Comparison of ENCODE assay signal across 8 mouse cellular contexts in genomic region chr2:156311841-156312291, GRCm38 (mm10). TPM values are rescaled to one million over a fixed set of nuclear protein-coding genes. Genes with fewer than 3 reads are reported as not detected.
A peak's percentile ranks its signal among the peaks of the same experiment; 100 is the strongest.
DNase-seq lines count a peak whose midpoint lies in the region; ATAC-seq and TF ChIP-seq lines count a peak whose summit lies in the region.

No protein-coding gene starts in this region.

- H3K4me3 ChIP-seq in embryonic facial prominence, embryonic 13.5 days = peak overlapping the region; percentile 94
- peak overlapping the region; percentile 65 for H3K4me3 ChIP-seq in kidney, adult 2 months (ENCODE audit: insufficient read depth, low read depth, low read length)
- peak overlapping the region; percentile 81 for H3K4me3 ChIP-seq in liver, adult 2 months (ENCODE audit: insufficient read depth, low read depth, low read length)
- H3K4me3 ChIP-seq in midbrain, embryonic 16.5 days (ENCODE audit: low read depth, low read length) = peak overlapping the region; percentile 93
- peak overlapping the region; percentile 95 for H3K4me3 ChIP-seq in stomach, postnatal 0 days (ENCODE audit: low read depth, low read length)

- peak overlapping the region; percentile 97 for H3K9ac ChIP-seq in embryonic facial prominence, embryonic 13.5 days
- H3K9ac ChIP-seq in liver, adult 2 months (ENCODE audit: low read depth, low read length) = peak overlapping the region; percentile 94
- peak overlapping the region; percentile 94 for H3K9ac ChIP-seq in midbrain, embryonic 16.5 days (ENCODE audit: low read depth, low read length)
- peak overlapping the region; percentile 96 for H3K9ac ChIP-seq in stomach, postnatal 0 days (ENCODE audit: low read length)

- DNase-seq in 416B (ENCODE audit: low read depth) = peak; percentile 65
- DNase-seq in adrenal gland, adult 18-20 months (ENCODE audit: low spot score in 2 of 2) = peak; percentile 68 to 71
- DNase-seq in heart, adult 8-10 months (ENCODE audit: low spot score) = peak; percentile 56
- DNase-seq in kidney, adult 2 months = peak; percentile 83
- peak; percentile 38 for DNase-seq in liver, adult 2 months (ENCODE audit: extremely low read depth, low read depth, low spot score)
- peak; percentile 77 for DNase-seq in stomach, postnatal 0 days (ENCODE audit: low spot score)

- H3K4me1 ChIP-seq in embryonic facial prominence, embryonic 13.5 days = peaks cover 11% of the 10 kb centered on the region
- H3K4me1 ChIP-seq in kidney, adult 2 months (ENCODE audit: control insufficient read depth, insufficient read depth, low read length) = peaks cover 9% of the 10 kb centered on the region; the same call in 1 of the 2 replicates
- H3K4me1 ChIP-seq in liver, adult 2 months (ENCODE audit: control insufficient read depth, insufficient read depth, low read length) = peaks cover 9% of the 10 kb centered on the region
- peaks cover 12% of the 10 kb centered on the region for H3K4me1 ChIP-seq in midbrain, embryonic 16.5 days (ENCODE audit: control insufficient read depth, insufficient read depth, low read length)
- H3K4me1 ChIP-seq in stomach, postnatal 0 days (replicated peaks; ENCODE audit: control insufficient read depth, insufficient read depth) = 0 out of 2 replicates have a peak, but pooled peaks cover 3% of the 10 kb centered on the region

- ATAC-seq in embryonic facial prominence, embryonic 13.5 days (ENCODE audit: insufficient number of reproducible peaks, insufficient read depth, low FRiP score, low TSS enrichment, low read depth) = 0 out of 2 replicates have a peak, but pooled peaks have one; percentile 18
- ATAC-seq in midbrain, embryonic 16.5 days = peak; percentile 46
- peak; percentile 77 for ATAC-seq in stomach, postnatal 0 days (ENCODE audit: low FRiP score, low TSS enrichment)

- TF ChIP-seq EP300 in stomach, postnatal 0 days (optimal IDR thresholded peaks at IDR 0.05) = no peak

- peak overlapping the region; percentile 83 for H3K4me2 ChIP-seq in embryonic facial prominence, embryonic 13.5 days
- peak overlapping the region; percentile 75 for H3K4me2 ChIP-seq in midbrain, embryonic 16.5 days (ENCODE audit: low read length)
- H3K4me2 ChIP-seq in stomach, postnatal 0 days (replicated peaks; ENCODE audit: low read depth) = peak overlapping the region; percentile 80

- H3K27me3 ChIP-seq in embryonic facial prominence, embryonic 13.5 days = no peaks in the 10 kb centered on the region
- H3K27me3 ChIP-seq in kidney, adult 2 months (replicated peaks; ENCODE audit: control insufficient read depth, insufficient read depth, low read length) = no peaks in the 10 kb centered on the region
- no peaks in the 10 kb centered on the region for H3K27me3 ChIP-seq in liver, adult 2 months (ENCODE audit: control insufficient read depth, insufficient read depth, low read length)
- H3K27me3 ChIP-seq in midbrain, embryonic 16.5 days (ENCODE audit: control insufficient read depth, insufficient read depth, low read depth, low read length) = no peaks in the 10 kb centered on the region
- H3K27me3 ChIP-seq in stomach, postnatal 0 days (ENCODE audit: control insufficient read depth, insufficient read depth, low read length) = no peaks in the 10 kb centered on the region

- no peaks in the 10 kb centered on the region for H3K9me3 ChIP-seq in embryonic facial prominence, embryonic 13.5 days
- no peaks in the 10 kb centered on the region for H3K9me3 ChIP-seq in midbrain, embryonic 16.5 days (replicated peaks; ENCODE audit: control insufficient read depth, low read length, poor library complexity, severe bottlenecking)
- H3K9me3 ChIP-seq in stomach, postnatal 0 days (ENCODE audit: control insufficient read depth, low read length) = no peaks in the 10 kb centered on the region

- under 1% methylated on average over 53 of the region's 53 CpGs for WGBS in embryonic facial prominence, embryonic 13.5 days
- under 1% methylated on average over 53 of the region's 53 CpGs for WGBS in kidney, adult 2 months
- WGBS in liver, adult 2 months = under 1% methylated on average over 53 of the region's 53 CpGs
- WGBS in midbrain, embryonic 16.5 days = 0% methylated on average over 51 of the region's 53 CpGs
- WGBS in stomach, postnatal 0 days = under 1% methylated on average over 47 of the region's 53 CpGs

- TF ChIP-seq POLR2A in kidney, adult 2 months (IDR thresholded peaks at IDR 0.05; ENCODE audit: low read depth, low read length) = no peak
- no peak for TF ChIP-seq POLR2A in liver, adult 2 months (IDR thresholded peaks at IDR 0.05; ENCODE audit: extremely low read depth, insufficient read depth, low read length)

- peak overlapping the region; percentile 94 for H3K27ac ChIP-seq in embryonic facial prominence, embryonic 13.5 days
- peak overlapping the region; percentile 95 for H3K27ac ChIP-seq in kidney, adult 2 months (ENCODE audit: insufficient read depth, low read depth, low read length)
- H3K27ac ChIP-seq in liver, adult 2 months (replicated peaks; ENCODE audit: insufficient read depth, low read depth, low read length) = peak overlapping the region; percentile 88
- peak overlapping the region; percentile 96 for H3K27ac ChIP-seq in midbrain, embryonic 16.5 days (ENCODE audit: low read length)
- peak overlapping the region; percentile 99 for H3K27ac ChIP-seq in stomach, postnatal 0 days (replicated peaks)

- peaks cover 26% of the 10 kb centered on the region for H3K36me3 ChIP-seq in embryonic facial prominence, embryonic 13.5 days
- H3K36me3 ChIP-seq in kidney, adult 2 months (ENCODE audit: control insufficient read depth, insufficient read depth, low read length) = no peaks in the 10 kb centered on the region; the same call in 1 of the 2 replicates
- no peaks in the 10 kb centered on the region for H3K36me3 ChIP-seq in liver, adult 2 months (ENCODE audit: control insufficient read depth, insufficient read depth, low read length)
- H3K36me3 ChIP-seq in midbrain, embryonic 16.5 days (ENCODE audit: control insufficient read depth, insufficient read depth, low read length) = no peaks in the 10 kb centered on the region
- H3K36me3 ChIP-seq in stomach, postnatal 0 days (ENCODE audit: control insufficient read depth, insufficient read depth, low read length) = no peaks in the 10 kb centered on the region

- H3K79me2 ChIP-seq in liver, adult 2 months (ENCODE audit: control insufficient read depth, insufficient read depth, low read length) = no peaks in the 10 kb centered on the region; the same call in 1 of the 2 replicates

- TF ChIP-seq CTCF in kidney, adult 2 months (conservative IDR thresholded peaks at IDR 0.05; ENCODE audit: insufficient read depth, insufficient read length, low read depth, low read length) = no peak
- no peak for TF ChIP-seq CTCF in liver, adult 2 months (IDR thresholded peaks at IDR 0.05; ENCODE audit: low read depth, low read length)
- TF ChIP-seq CTCF in stomach, postnatal 0 days (IDR thresholded peaks at IDR 0.05; ENCODE audit: low read depth) = no peak

RNA-seq across cellular contexts. Expression of gene Cnbd2, which starts 0.2 kb away (rescaled TPM):
- total RNA-seq in adrenal gland, adult 18-20 months (2021) = 1 to 10 TPM; 2.3 to 3.5 TPM
- 5.0 and 5.2 TPM in 2 replicates for polyA plus RNA-seq in embryonic facial prominence, embryonic 13.5 days (2015; fragmentation: Nextera tagmentation; extraction: Ambion mirVana)
- total RNA-seq in heart, adult 8-10 months (2022) = 1 to 10 TPM in 1 of 4 experiments, under 1 TPM in 3; 0.60 to 1.1 (median 0.81) TPM
- 2.5 and 2.8 TPM in 2 replicates for polyA plus RNA-seq in kidney, adult 2 months (2012; rRNA removed)
- total RNA-seq in liver, adult 2 months (2014; rRNA removed) = 0.67 and 1.0 TPM in 2 replicates
- 0.40 and 0.62 TPM in 2 replicates for polyA plus RNA-seq in liver, adult 2 months (2012; rRNA removed)
- 5.9 and 7.0 TPM in 2 replicates for polyA plus RNA-seq in midbrain, embryonic 16.5 days (2015; fragmentation: Nextera tagmentation; extraction: Ambion mirVana)
- 6.1 and 6.3 TPM in 2 replicates for polyA plus RNA-seq in stomach, postnatal 0 days (2015; fragmentation: Nextera tagmentation; extraction: Ambion mirVana)

RNA-seq across cellular contexts. Expression of gene Scand1, which starts 0.6 kb away (rescaled TPM):
- total RNA-seq in adrenal gland, adult 18-20 months (2021) = 100 to 1,000 TPM; 102 to 113 TPM
- 70.4 and 88.4 TPM in 2 replicates for polyA plus RNA-seq in embryonic facial prominence, embryonic 13.5 days (2015; fragmentation: Nextera tagmentation; extraction: Ambion mirVana)
- 10 to 100 TPM; 73.0 to 84.3 (median 79.6) TPM for total RNA-seq in heart, adult 8-10 months (2022)
- 154 and 230 TPM in 2 replicates for polyA plus RNA-seq in kidney, adult 2 months (2012; rRNA removed)
- total RNA-seq in liver, adult 2 months (2014; rRNA removed) = 31.1 and 34.3 TPM in 2 replicates
- 65.9 and 81.5 TPM in 2 replicates for polyA plus RNA-seq in liver, adult 2 months (2012; rRNA removed)
- polyA plus RNA-seq in midbrain, embryonic 16.5 days (2015; fragmentation: Nextera tagmentation; extraction: Ambion mirVana) = 79.3 and 82.1 TPM in 2 replicates
- polyA plus RNA-seq in stomach, postnatal 0 days (2015; fragmentation: Nextera tagmentation; extraction: Ambion mirVana) = 116 TPM in 2 replicates

Comparison
In these comparisons a context has a peak if more than half of its experiments do, and no peak if none do; other contexts are left out.
1. Peak in every context shown above with its lines: DNase-seq, ATAC-seq, H3K4me3 ChIP-seq and H3K27ac ChIP-seq.
2. ATAC-seq: peak in every context shown above with its lines; median percentile 77 in stomach, postnatal 0 days; 46 in midbrain, embryonic 16.5 days; 18 in embryonic facial prominence, embryonic 13.5 days.